Mouse (Mus musculus) intestine, embryonic 16.5 days (tissue): ENCODE measurements around the gene Hook2. TPM values are rescaled to one million over a fixed set of nuclear protein-coding genes. Genes with fewer than 3 reads are reported as not detected.

Source experiments
- ATAC-seq: fragments of 200-750 bp; cut with Nextera tagmentation; 2 replicates; pipeline ENCODE4 v1.8.0; 2017; ENCODE audit warnings: moderate TSS enrichment, moderate library complexity
- H3K27ac ChIP-seq: fragments of 300-500 bp; sonication (generic); 2 replicates; pipeline ENCODE4 v1.5.1; 2014; ENCODE audit warnings: mild to moderate bottlenecking, low read length
- H3K27me3 ChIP-seq: fragments of 300-500 bp; sonication (generic); replicated peaks from 2 replicates; pipeline ENCODE4 v1.6.1; 2014; ENCODE audit warnings: low read length, control low read depth, mixed read lengths; ENCODE audit not compliant: control insufficient read depth, insufficient read depth
- H3K36me3 ChIP-seq: fragments of 300-500 bp; sonication (generic); 2 replicates; pipeline ENCODE4 v1.6.1; 2014; ENCODE audit warnings: low read length, control low read depth; ENCODE audit not compliant: control insufficient read depth, insufficient read depth
- H3K4me1 ChIP-seq: fragments of 300-500 bp; sonication (generic); 2 replicates; pipeline ENCODE4 v1.6.1; 2014; ENCODE audit warnings: low read length, control low read depth, mixed read lengths; ENCODE audit not compliant: control insufficient read depth, insufficient read depth
- H3K4me2 ChIP-seq: fragments of 300-500 bp; sonication (generic); 2 replicates; pipeline ENCODE4 v1.6.1; 2014; ENCODE audit warnings: low read depth, low read length, control low read depth
- H3K4me3 ChIP-seq: fragments of 300-500 bp; sonication (generic); 2 replicates; pipeline ENCODE4 v1.5.1; 2014; ENCODE audit warnings: mild to moderate bottlenecking, low read length
- H3K9ac ChIP-seq: fragments of 300-500 bp; sonication (generic); 2 replicates; pipeline ENCODE4 v1.6.1; 2014; ENCODE audit warnings: low read depth, low read length
- H3K9me3 ChIP-seq: fragments of 300-500 bp; sonication (generic); 2 replicates; pipeline ENCODE4 v1.6.1; 2016; ENCODE audit warnings: low read length, control low read depth; ENCODE audit not compliant: control insufficient read depth
- WGBS: fragments of 180-500 bp; shearing (Covaris S2); extraction: QIAGEN DNeasy Blood & Tissue Kit; methylation state at CpG from one replicate; pipeline ENCODE4 v1.1.7; 2014; 5-methylcytosine and 5-hydroxymethylcytosine counted together
- polyA plus RNA-seq: library from polyadenylated mRNA; unstranded; fragments of >200 nt; fragmentation: Nextera tagmentation; extraction: Ambion mirVana; gene quantifications from 2 replicates; pipeline ENCODE4 v1.2.1, GENCODE M21; 2015

Hook2 gene
- 96.9 and 108 TPM in 2 replicates for polyA plus RNA-seq

DNA sequence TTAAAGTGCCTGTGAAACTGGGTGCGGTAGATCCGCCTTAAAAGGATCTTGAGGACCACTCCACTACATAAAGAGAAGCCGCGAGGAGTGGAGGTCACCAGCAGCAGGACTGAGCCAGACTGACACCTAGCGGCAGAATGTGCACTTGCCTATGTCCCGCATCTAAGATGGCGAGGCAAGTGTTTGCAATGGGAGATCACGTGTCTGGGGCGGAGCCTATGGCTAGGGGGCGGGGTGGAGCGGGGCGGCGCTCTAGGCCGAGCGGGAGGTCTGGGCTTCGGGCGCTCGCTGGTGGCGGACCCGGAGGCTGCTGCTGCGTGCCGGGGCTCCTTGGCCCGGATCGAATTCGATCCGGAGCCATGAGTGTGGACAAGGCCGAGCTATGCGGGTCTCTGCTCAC lies at the start of gene Hook2:
TSS of gene Hook2 (plus strand) at position 255 of the 400 bp plus-strand sequence.
- Histone ChIP-seq H3K9ac (peak within 1 kb of the TSS; percentile 84), H3K27ac (peak within 1 kb of the TSS; percentile 96), H3K9me3 (no peaks in the 10 kb centered on the region), H3K4me3 (peak within 1 kb of the TSS; percentile 65), H3K4me1 (peaks cover 30% of the 10 kb centered on the region), H3K27me3 (0 out of 2 replicates have a peak, but pooled peaks cover 2% of the 10 kb centered on the region), H3K36me3 (no peaks in the 10 kb centered on the region), H3K4me2 (peak within 1 kb of the TSS; percentile 91)
- ATAC-seq = peak; percentile 84
- WGBS = 2% methylated on average over 28 of the region's 28 CpGs

DNA sequence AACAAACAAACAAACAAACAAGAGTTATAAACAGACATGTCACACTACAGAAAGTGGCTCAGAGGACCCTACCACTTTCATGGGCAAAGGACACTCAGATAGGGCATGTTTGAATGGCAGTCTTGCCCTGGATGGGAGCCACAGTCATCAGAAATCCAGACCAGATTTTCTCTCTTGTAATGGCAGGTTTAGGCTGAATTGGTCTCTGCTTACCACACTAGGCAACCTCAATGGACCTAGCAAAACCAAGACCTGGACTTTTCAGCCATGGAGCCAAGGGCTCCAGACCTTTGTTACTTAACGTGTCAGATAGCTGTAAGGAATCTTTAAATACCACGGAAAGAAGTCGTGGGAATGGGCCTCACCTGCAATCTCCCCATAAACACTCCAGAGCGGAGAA lies 46.7 kb upstream of the Hook2 start:
- Histone ChIP-seq H3K4me3 (no peak overlapping the region), H3K27ac (no peak overlapping the region), H3K27me3 (peaks cover 48% of the 10 kb centered on the region), H3K4me2 (no peak overlapping the region), H3K9ac (no peak overlapping the region), H3K4me1 (peaks cover 13% of the 10 kb centered on the region), H3K36me3 (no peaks in the 10 kb centered on the region), H3K9me3 (no peaks in the 10 kb centered on the region)
- WGBS = 24% methylated on average over 4 of the region's 4 CpGs
- ATAC-seq = no peak

DNA sequence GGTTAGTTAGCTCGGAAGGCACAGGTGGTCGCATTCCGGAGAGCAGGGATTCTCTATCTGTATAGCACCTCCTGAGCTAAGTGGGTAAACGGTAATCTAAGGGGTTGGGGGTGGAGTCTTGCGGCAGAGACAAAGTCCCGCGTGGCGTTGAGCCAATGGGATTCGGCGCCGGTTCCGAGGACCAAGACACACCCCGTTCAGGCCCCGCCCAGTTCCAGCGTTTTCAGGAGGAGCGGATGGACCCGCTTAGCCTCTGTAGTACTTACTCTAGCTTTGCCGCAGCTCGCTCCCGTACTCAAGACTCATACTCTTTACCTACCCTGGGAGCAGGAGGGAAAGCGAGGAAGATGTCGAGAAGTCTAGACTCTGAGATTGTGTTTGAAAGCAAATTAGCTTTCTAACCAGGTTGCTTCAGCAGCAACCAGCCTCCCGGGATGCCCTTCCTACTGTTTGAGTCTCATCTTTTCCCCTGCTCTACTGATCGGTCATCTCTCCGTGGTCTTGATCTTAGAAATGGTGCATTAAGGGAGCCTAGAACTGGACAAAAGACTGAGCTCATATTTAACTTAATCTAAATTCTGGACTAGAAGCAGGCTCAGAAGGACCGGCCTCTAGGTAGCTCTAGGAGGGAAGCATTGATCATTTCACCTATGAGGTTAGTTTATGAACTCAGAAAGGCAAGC lies 45.8 kb upstream of the Hook2 start:
- Histone ChIP-seq H3K4me3 (peak overlapping the region; percentile 15; the same call in 1 of the 2 replicates), H3K9ac (no peak overlapping the region), H3K27me3 (peaks cover 48% of the 10 kb centered on the region), H3K4me1 (peaks cover 13% of the 10 kb centered on the region), H3K4me2 (peak overlapping the region; percentile 35), H3K36me3 (no peaks in the 10 kb centered on the region), H3K27ac (no peak overlapping the region), H3K9me3 (no peaks in the 10 kb centered on the region)
- ATAC-seq = peak; percentile 73
- WGBS = 4% methylated on average over 26 of the region's 26 CpGs

DNA sequence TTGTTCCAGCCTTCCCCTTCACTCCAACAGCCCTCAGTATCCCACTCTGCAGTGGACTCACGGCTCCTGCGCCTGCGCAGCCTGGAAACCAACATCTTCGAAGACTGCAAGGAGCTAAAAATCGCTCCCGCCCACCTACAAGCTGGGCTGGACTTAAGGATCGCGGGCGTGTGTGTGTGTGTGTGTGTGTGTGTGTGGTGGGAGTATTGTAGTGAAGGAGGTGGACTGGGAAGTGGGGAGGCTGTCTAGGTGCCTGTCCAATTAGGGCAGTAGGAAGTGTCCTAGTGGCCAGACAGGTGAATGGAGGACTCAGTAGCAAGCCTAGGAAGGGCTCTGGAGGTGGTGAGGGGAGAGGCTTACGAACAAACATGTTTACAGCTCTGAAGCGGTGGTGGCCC lies 45.2 kb upstream of the Hook2 start:
- no peak; the same call in 1 of the 2 replicates for ATAC-seq
- Histone ChIP-seq H3K36me3 (no peaks in the 10 kb centered on the region), H3K4me1 (peaks cover 13% of the 10 kb centered on the region), H3K27ac (no peak overlapping the region), H3K4me2 (no peak overlapping the region; the same call in 1 of the 2 replicates), H3K9me3 (no peaks in the 10 kb centered on the region), H3K9ac (no peak overlapping the region), H3K4me3 (peak overlapping the region; percentile 43), H3K27me3 (peaks cover 48% of the 10 kb centered on the region)
- 6% methylated on average over 11 of the region's 11 CpGs for WGBS

DNA sequence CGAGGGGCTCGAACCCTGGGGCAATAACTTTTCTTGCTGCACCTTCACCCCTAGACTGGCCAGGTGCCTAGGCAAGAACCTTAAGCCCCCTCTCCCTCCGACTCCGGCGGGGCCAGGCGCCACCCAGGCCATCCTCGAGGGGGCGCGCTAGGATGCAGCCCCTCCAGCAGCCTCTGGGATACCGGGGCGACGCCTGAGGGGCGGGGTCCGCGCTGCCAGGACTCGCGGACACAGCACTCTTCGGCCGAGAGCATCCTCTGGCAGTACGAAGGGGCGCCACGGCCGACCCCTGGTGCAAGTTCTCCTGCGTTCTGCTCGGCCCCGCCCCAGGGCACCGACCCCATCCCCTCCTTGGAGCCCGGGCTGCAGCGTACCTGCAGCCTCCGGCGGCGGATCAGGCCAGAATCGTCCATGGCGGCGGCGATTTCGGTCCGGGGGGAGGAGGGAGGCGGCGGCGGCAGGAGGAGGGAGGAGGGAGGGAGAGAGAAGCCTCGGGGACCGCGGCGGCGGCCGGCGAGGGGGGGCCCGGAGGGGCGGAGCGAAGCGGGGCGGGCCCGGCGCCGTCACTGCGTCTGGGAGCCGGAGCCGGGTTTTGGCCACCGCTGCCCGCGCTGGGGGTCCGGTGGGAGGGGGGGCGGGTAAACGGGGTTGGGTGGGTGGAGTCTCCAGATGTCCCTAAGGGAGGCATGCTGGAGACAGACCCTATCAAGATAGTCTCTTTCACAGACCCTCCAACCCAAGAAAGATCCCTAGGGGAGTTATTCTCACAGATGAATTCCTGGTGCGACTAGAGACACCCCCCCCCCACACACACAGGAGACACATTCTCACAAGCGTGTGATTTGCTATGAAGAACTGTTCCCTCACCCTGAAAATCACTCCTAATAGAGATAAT lies 44.5 kb upstream of the Hook2 start:
- Histone ChIP-seq H3K4me3 (peak overlapping the region; percentile 43), H3K4me2 (peak overlapping the region; percentile 73), H3K4me1 (peaks cover 13% of the 10 kb centered on the region), H3K36me3 (no peaks in the 10 kb centered on the region), H3K27ac (no peak overlapping the region), H3K27me3 (peaks cover 51% of the 10 kb centered on the region), H3K9me3 (no peaks in the 10 kb centered on the region), H3K9ac (no peak overlapping the region; the same call in 1 of the 2 replicates)
- peak; percentile 48; the same call in 1 of the 2 replicates for ATAC-seq
- under 1% methylated on average over 32 of the region's 67 CpGs for WGBS

DNA sequence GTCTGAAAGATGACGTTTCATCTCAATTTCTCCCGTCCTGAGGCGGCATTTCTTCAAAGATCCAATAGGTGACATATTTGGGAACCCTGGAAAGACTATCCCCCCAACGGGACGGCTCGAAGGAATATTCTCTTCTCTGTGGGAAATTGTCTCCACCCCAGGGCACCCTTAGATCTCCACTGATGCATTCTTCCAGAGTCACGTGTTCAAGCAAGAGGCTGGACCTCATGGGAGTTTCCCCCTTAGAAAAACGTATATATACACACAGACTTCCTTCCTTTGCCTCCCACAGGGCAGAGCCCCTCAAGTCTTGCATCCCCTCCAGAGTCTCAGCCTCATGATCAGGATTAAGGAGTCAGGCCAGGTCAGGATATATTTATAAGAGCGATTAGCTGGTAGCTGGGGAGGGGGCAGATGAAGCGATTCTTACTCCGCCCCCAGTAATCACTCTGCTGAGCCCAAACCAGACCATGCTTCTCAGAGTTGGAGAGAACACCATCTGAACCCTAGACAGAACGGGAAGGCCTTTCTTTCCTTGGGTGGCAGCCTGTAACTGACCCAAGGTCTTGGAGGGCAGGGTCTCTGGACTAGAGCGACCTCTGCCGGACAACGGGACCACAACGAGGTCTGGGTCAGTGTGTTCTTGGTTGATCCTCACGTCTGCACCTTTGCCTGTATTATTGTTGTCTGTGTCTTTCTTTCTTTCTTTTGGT lies 43.7 kb upstream of the Hook2 start, which contains the start of gene Rtbdn:
TSS of gene Rtbdn (plus strand) at position 464 of the 713 bp plus-strand sequence.
- 0 out of 2 replicates have a peak, but pooled peaks have one; percentile 13 for ATAC-seq
- Histone ChIP-seq H3K4me1 (peaks cover 13% of the 10 kb centered on the region), H3K9ac (no peak within 1 kb of the TSS; the same call in 1 of the 2 replicates)

DNA sequence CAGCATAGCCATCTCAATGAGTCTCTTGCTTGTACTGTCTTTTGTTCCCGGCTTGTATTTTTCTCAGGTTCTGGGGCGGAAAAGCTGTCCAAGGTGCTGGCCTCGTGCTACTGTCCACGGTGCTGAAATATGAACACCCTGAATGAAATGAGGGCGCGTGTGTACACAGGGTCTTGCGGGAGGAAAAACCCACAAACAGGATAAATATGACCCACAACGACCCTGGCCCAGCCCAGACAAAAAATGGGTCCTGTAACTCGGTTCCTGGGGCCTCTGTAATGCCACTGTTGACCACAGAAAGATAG lies 43.2 kb upstream of the Hook2 start:
- Histone ChIP-seq H3K36me3 (no peaks in the 10 kb centered on the region), H3K27me3 (peaks cover 52% of the 10 kb centered on the region), H3K9me3 (no peaks in the 10 kb centered on the region), H3K27ac (no peak overlapping the region), H3K9ac (no peak overlapping the region), H3K4me3 (no peak overlapping the region), H3K4me2 (no peak overlapping the region), H3K4me1 (peaks cover 13% of the 10 kb centered on the region)
- 13% methylated on average over 9 of the region's 9 CpGs for WGBS
- ATAC-seq = peak; percentile 38; the same call in 1 of the 2 replicates

More for the DNA sequence above, 43.7 kb upstream of the Hook2 start, which contains the start of gene Rtbdn:
- H3K4me2 ChIP-seq = peak within 1 kb of the TSS; percentile 73
- peaks cover 52% of the 10 kb centered on the region for H3K27me3 ChIP-seq
- H3K36me3 ChIP-seq = no peaks in the 10 kb centered on the region
- peak within 1 kb of the TSS; percentile 43 for H3K4me3 ChIP-seq
- H3K9me3 ChIP-seq = no peaks in the 10 kb centered on the region
- no peak within 1 kb of the TSS for H3K27ac ChIP-seq
- 12% methylated on average over 17 of the region's 17 CpGs for WGBS

DNA sequence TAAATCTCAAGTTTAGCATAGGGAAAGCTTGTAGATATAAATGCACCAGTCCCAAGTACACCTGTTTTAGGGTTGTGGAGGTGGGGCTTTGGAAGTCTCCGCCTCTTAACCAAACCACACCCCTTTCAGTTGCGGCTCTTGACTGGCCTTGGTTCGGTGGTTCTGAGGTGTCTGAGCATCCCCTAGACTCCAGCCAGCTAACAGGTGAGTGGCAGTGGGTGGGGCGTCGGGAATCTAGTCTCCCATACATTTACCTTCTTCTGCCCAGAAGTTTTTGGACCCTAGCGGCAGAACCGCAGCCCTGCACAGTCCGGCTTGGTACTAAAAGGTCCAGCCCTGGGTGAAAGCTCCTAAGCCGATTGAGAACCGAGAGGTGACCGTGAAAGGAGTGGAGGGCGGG lies 40.6 kb upstream of the Hook2 start:
- H3K36me3 ChIP-seq = no peaks in the 10 kb centered on the region
- H3K27ac ChIP-seq = no peak overlapping the region
- H3K9ac ChIP-seq = no peak overlapping the region
- no peak for ATAC-seq
- 26% methylated on average over 12 of the region's 12 CpGs for WGBS
- H3K4me3 ChIP-seq = no peak overlapping the region
- H3K4me1 ChIP-seq = peaks cover 9% of the 10 kb centered on the region
- no peaks in the 10 kb centered on the region for H3K9me3 ChIP-seq
- H3K27me3 ChIP-seq = peaks cover 36% of the 10 kb centered on the region
- H3K4me2 ChIP-seq = no peak overlapping the region
